Mouse (Mus musculus) liver, adult 2 months (tissue): ENCODE results near the gene 4930415O20Rik. TPM values are rescaled to one million over a fixed set of nuclear protein-coding genes. Genes with fewer than 3 reads are reported as not detected.

ENCODE experiments used
- DNase-seq: peaks from one replicate; pipeline ENCODE4 v3.0.0-alpha.2; 2011; ENCODE audit warnings: low read depth, low spot score; ENCODE audit errors: extremely low read depth
- H3K27ac ChIP-seq: fragments of 200-500 bp; replicated peaks from 2 replicates; pipeline ENCODE4 v1.5.1; 2012; ENCODE audit warnings: low read depth, mild to moderate bottlenecking, control low read depth, inconsistent platforms, low read length; ENCODE audit not compliant: insufficient read depth
- H3K27me3 ChIP-seq: fragments of 200-500 bp; 2 replicates; pipeline ENCODE4 v1.6.1; 2012; ENCODE audit warnings: mild to moderate bottlenecking, moderate library complexity, low read length, inconsistent platforms; ENCODE audit not compliant: control insufficient read depth, insufficient read depth
- H3K36me3 ChIP-seq: fragments of 200-500 bp; 2 replicates; pipeline ENCODE4 v1.6.1; 2012; ENCODE audit warnings: low read length, inconsistent platforms; ENCODE audit not compliant: control insufficient read depth, insufficient read depth
- H3K4me1 ChIP-seq: fragments of 200-500 bp; 2 replicates; pipeline ENCODE4 v1.6.1; 2011; ENCODE audit warnings: low read length; ENCODE audit not compliant: control insufficient read depth, insufficient read depth
- H3K4me3 ChIP-seq: fragments of 200-500 bp; 2 replicates; pipeline ENCODE4 v1.5.1; 2011; ENCODE audit warnings: low read depth, mild to moderate bottlenecking, control low read depth, low read length, moderate library complexity; ENCODE audit not compliant: insufficient read depth
- H3K79me2 ChIP-seq: fragments of 200-500 bp; 2 replicates; pipeline ENCODE4 v1.6.1; 2012; ENCODE audit warnings: inconsistent platforms, mild to moderate bottlenecking, low read length, moderate library complexity; ENCODE audit not compliant: control insufficient read depth, insufficient read depth
- H3K9ac ChIP-seq: fragments of 200-500 bp; 2 replicates; pipeline ENCODE4 v1.6.1; 2012; ENCODE audit warnings: low read depth, mild to moderate bottlenecking, control low read depth, inconsistent platforms, low read length
- CTCF ChIP-seq: fragments of 200-500 bp; IDR thresholded peaks from 2 replicates; pipeline ENCODE4 v1.5.1; 2011; ENCODE audit warnings: low read depth, low read length, control low read depth
- POLR2A ChIP-seq: fragments of 200-500 bp; IDR thresholded peaks from 2 replicates; pipeline ENCODE4 v1.6.1; 2011; ENCODE audit warnings: low read length, control low read depth; ENCODE audit not compliant: insufficient read depth; ENCODE audit errors: extremely low read depth
- WGBS: fragments of 180-500 bp; shearing (Covaris S2); methylation state at CpG from one replicate; pipeline ENCODE4 v1.1.7; 2018; 5-methylcytosine and 5-hydroxymethylcytosine counted together
- polyA plus RNA-seq: library from polyadenylated mRNA; depleted of rRNA; stranded (reverse); fragments of >200 nt; gene quantifications from 2 replicates; pipeline ENCODE4 v1.2.3, GENCODE M21; 2012
- total RNA-seq: library from RNA; depleted of rRNA; stranded (reverse); fragments of >200 nt; gene quantifications from 2 replicates; pipeline ENCODE4 v1.2.3, GENCODE M21; 2014

The 4930415O20Rik gene
- total and polyA plus RNA-seq, 2 experiments: not detected

DNA sequence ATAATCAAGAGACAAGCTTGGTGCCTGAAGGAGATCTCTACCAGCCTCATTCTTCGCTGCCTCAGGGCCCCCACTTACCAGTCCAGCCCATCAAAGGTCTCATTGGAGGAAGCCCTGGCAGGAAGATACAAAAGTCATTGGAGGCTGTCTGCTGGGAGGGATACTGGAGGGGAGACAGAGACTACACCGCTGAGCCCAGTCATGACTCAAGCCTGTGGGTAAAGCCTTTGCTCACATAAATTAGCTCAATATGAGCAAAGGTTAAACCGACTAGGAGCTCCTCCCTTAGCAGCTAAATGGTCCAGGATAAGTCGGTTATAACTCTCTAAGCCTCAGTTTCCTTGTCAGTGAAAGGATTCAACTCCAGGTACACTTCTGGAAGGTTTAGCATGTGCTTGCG is 24.2 kb downstream of the 4930415O20Rik start:
- DNase-seq: no peak
- Histone ChIP-seq H3K79me2 (no peaks in the 10 kb centered on the region), H3K27me3 (no peaks in the 10 kb centered on the region), H3K4me3 (no peak overlapping the region), H3K36me3 (peaks cover 7% of the 10 kb centered on the region), H3K4me1 (0 out of 2 replicates have a peak, but pooled peaks cover 3% of the 10 kb centered on the region), H3K27ac (no peak overlapping the region), H3K9ac (no peak overlapping the region)
- no peak for TF ChIP-seq CTCF
- 71% methylated on average over 5 of the region's 5 CpGs for WGBS

DNA sequence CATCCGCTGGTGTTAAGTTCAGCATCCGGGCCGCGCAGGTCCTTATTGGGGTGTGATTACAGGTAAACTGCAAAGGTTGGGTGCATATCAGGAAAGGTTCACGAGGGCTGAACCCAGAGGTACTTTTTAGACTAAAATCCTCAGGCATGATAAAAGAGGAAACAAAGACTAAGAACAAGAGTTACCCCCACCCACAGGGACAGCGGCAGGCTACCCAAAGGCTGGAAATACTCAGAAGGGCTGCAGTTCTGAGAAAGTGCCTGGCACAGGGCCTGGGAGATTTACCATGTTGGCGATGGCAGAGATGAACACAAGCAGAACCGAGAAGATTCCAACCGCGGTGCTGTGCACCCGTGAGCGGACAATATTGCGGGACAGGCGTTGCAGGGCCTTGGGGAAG is 25.8 kb downstream of the 4930415O20Rik start:
- DNase-seq: no peak
- Histone ChIP-seq H3K79me2 (no peaks in the 10 kb centered on the region), H3K27me3 (no peaks in the 10 kb centered on the region), H3K4me1 (no peaks in the 10 kb centered on the region), H3K9ac (no peak overlapping the region), H3K36me3 (peaks cover 7% of the 10 kb centered on the region), H3K27ac (no peak overlapping the region), H3K4me3 (no peak overlapping the region)
- WGBS: 95% methylated on average over 14 of the region's 14 CpGs
- no peak for TF ChIP-seq CTCF
- no peak for TF ChIP-seq POLR2A

DNA sequence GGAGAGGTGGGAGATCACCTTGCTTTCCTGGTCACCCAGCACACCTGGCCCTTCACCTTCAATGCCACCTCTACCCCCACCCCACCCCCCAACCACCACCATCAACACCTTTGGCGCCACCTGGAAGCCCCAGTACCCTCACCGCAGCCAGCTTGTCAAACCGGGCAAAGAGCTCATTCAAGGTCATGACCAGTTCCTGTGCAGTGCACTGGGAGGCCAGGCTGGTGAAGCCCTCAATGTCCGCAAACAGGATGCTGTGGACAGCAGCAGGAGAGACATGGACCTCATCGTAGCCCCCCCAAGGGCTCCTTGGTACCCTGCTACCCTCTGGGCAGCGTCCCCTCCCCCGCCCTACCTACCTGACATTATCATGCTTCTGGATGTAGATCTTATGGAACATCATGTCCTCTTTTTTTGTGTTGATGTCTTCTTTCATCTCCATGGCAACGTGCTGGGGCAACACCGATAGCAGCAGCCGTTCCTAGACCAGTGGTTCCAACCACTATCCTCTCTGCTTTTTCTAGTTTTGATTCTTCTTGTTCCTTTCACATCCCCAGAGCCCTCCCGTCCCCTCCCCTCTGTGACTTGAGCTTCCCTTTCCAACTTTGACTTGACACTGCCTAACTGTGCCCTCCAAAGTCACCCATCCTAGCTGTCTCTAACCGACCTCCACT is 29.4 kb downstream of the 4930415O20Rik start:
- WGBS: 74% methylated on average over 12 of the region's 12 CpGs
- 0 out of 2 replicates have a peak, but pooled peaks cover 4% of the 10 kb centered on the region for H3K4me1 ChIP-seq

GRCm38 (mm10) chr15:98601832-98602190 is 31.0 kb downstream of the 4930415O20Rik start:
- Histone ChIP-seq H3K9ac (no peak overlapping the region), H3K27me3 (no peaks in the 10 kb centered on the region), H3K4me3 (no peak overlapping the region), H3K36me3 (no peaks in the 10 kb centered on the region; the same call in 1 of the 2 replicates), H3K4me1 (0 out of 2 replicates have a peak, but pooled peaks cover 4% of the 10 kb centered on the region), H3K27ac (no peak overlapping the region), H3K79me2 (peaks cover 7% of the 10 kb centered on the region; the same call in 1 of the 2 replicates)
- WGBS: 78% methylated on average over 7 of the region's 7 CpGs
- TF ChIP-seq CTCF (no peak), POLR2A (no peak)
- DNase-seq: no peak

More for the DNA sequence above, 29.4 kb downstream of the 4930415O20Rik start:
- no peak overlapping the region for H3K9ac ChIP-seq
- no peak for DNase-seq
- H3K27me3 ChIP-seq: no peaks in the 10 kb centered on the region
- no peak for TF ChIP-seq POLR2A
- TF ChIP-seq CTCF: no peak
- no peak overlapping the region for H3K27ac ChIP-seq
- H3K4me3 ChIP-seq: no peak overlapping the region
- peaks cover 3% of the 10 kb centered on the region for H3K36me3 ChIP-seq
- H3K79me2 ChIP-seq: peaks cover 7% of the 10 kb centered on the region; the same call in 1 of the 2 replicates

DNA sequence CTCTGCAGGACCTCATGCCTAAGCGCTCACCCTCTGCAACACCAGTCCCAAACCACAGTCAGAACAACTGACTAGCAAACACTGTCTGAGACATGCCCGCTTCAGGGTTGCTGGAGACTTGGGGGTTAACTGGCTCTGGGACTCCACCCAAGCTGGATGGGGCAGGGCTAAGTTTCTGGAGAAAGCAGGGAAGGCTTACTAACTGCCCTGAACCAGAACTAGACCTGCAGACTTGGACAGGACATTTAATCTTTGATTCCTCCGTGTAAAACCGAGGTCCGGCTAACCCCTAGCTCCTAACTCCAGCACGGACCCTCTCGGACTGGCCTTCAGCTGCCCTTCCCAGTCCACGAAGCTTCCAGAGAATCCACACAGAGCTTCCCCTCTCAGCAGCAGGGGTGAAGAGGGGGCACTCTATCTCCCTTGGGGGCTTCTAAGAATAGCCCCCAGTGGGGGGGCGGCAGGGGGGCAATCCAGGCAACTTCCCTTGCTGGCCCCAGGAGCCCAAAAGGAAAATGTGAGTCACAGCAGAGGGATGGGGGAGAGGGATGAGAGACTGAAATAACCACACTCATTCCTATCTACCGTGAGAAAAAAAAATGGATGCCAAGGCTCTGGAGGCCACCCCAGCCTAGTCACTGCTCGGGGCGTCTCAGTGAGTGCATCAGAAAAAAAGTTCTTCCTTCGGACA is 31.5 kb downstream of the 4930415O20Rik start:
- DNase-seq: no peak
- 80% methylated on average over 13 of the region's 13 CpGs for WGBS
- H3K4me1 ChIP-seq: peaks cover 8% of the 10 kb centered on the region; the same call in 1 of the 2 replicates
- no peak overlapping the region for H3K4me3 ChIP-seq
- peaks cover 7% of the 10 kb centered on the region; the same call in 1 of the 2 replicates for H3K79me2 ChIP-seq
- no peak overlapping the region for H3K9ac ChIP-seq
- H3K27ac ChIP-seq: no peak overlapping the region
- H3K36me3 ChIP-seq: no peaks in the 10 kb centered on the region; the same call in 1 of the 2 replicates
- H3K27me3 ChIP-seq: no peaks in the 10 kb centered on the region
- no peak for TF ChIP-seq POLR2A
- TF ChIP-seq CTCF: no peak
